11 mouse cellular contexts compared by ENCODE assay signal in the genomic region with DNA sequence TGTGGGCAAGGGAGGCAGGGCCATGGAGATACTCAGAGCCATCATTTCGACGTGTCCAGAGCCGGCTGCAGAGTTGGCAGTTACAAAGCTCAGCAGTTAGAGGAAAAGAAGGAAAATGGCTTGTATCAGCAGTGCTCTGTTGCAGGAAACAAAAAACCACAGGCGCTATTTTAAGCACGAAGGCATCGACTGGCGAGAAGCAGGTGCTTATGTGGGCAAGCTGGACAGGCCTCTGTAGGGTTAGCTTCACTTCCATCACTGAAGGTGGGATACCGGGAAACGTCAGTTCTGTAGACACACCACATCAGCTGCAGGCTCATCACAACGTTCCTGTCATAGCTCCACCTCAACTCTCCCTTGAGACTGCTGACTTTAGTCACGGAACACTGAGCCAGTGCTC.
A peak's percentile ranks its signal among the peaks of the same experiment; 100 is the strongest.
DNase-seq lines count a peak whose midpoint lies in the region; ATAC-seq lines count a peak whose summit lies in the region.
"Had no signal": no experiment of that assay in that cellular context is flagged by ENCODE, and none has a peak within 500 bp of the region (broad histone marks: within the 10 kb centered on the region; RNA-seq: fewer than 3 reads in every experiment).

No protein-coding gene starts in this region.

- no peak overlapping the region for H3K9ac ChIP-seq in embryonic facial prominence, embryonic 15.5 days
- no peak overlapping the region for H3K9ac ChIP-seq in midbrain, embryonic 16.5 days (ENCODE audit: low read depth, low read length)

- H3K27me3 ChIP-seq in embryonic facial prominence, embryonic 15.5 days = no peaks in the 10 kb centered on the region
- no peaks in the 10 kb centered on the region for H3K27me3 ChIP-seq in midbrain, embryonic 16.5 days (ENCODE audit: control insufficient read depth, insufficient read depth, low read depth, low read length)

- H3K36me3 ChIP-seq in embryonic facial prominence, embryonic 15.5 days = 0 out of 2 replicates have a peak, but pooled peaks cover 4% of the 10 kb centered on the region
- no peaks in the 10 kb centered on the region for H3K36me3 ChIP-seq in midbrain, embryonic 16.5 days (ENCODE audit: control insufficient read depth, insufficient read depth, low read length)

- no peaks in the 10 kb centered on the region for H3K9me3 ChIP-seq in embryonic facial prominence, embryonic 15.5 days (replicated peaks)
- H3K9me3 ChIP-seq in midbrain, embryonic 16.5 days (replicated peaks; ENCODE audit: control insufficient read depth, low read length, poor library complexity, severe bottlenecking) = no peaks in the 10 kb centered on the region

- H3K27ac ChIP-seq in embryonic facial prominence, embryonic 15.5 days (replicated peaks) = 0 out of 2 replicates have a peak overlapping the region, but pooled peaks have one; percentile 8
- H3K27ac ChIP-seq in midbrain, embryonic 16.5 days (ENCODE audit: low read length) = no peak overlapping the region

- H3K4me3 ChIP-seq in embryonic facial prominence, embryonic 15.5 days (replicated peaks) = no peak overlapping the region
- no peak overlapping the region for H3K4me3 ChIP-seq in midbrain, embryonic 16.5 days (ENCODE audit: low read depth, low read length)

- H3K4me2 ChIP-seq in embryonic facial prominence, embryonic 15.5 days (replicated peaks) = no peak overlapping the region
- H3K4me2 ChIP-seq in midbrain, embryonic 16.5 days (ENCODE audit: low read length) = no peak overlapping the region

- H3K4me1 ChIP-seq in embryonic facial prominence, embryonic 15.5 days = peaks cover 8% of the 10 kb centered on the region; the same call in 1 of the 2 replicates
- no peaks in the 10 kb centered on the region for H3K4me1 ChIP-seq in midbrain, embryonic 16.5 days (ENCODE audit: control insufficient read depth, insufficient read depth, low read length)

- intact Hi-C loops in heart, postnatal 10 days (cut with DNase I) = no loop called here

- 57% methylated on average over 11 of the region's 11 CpGs for WGBS in embryonic facial prominence, embryonic 15.5 days
- 83% methylated on average over 11 of the region's 11 CpGs for WGBS in midbrain, embryonic 16.5 days

- DNase-seq in heart, postnatal 10 days = peak; percentile 33 to 35
- no peak for DNase-seq in heart, postnatal 4 days
- DNase-seq in B cell, adult 2 months = peak; percentile 36 to 42
- DNase-seq in spleen, postnatal 10 days (ENCODE audit: low spot score in 2 of 2) = peak; percentile 24 to 35
- no peak for DNase-seq in cerebellum, postnatal 10 days
- no peak for DNase-seq in urinary bladder, postnatal 14 days (ENCODE audit: low spot score)
- DNase-seq: adrenal gland, postnatal 14 days had no signal

- no peak for ATAC-seq in embryonic facial prominence, embryonic 15.5 days (ENCODE audit: insufficient number of reproducible peaks, low FRiP score, low TSS enrichment, low read depth)
- no peak for ATAC-seq in midbrain, embryonic 16.5 days
- ATAC-seq: forebrain, embryonic 14.5 days; intestine, embryonic 16.5 days had no signal

Comparison
In these comparisons a context has a peak if more than half of its experiments do, and no peak if none do; other contexts are left out.
1. DNase-seq: peak in heart, postnatal 10 days (2 of 2), B cell, adult 2 months (2 of 2) and spleen, postnatal 10 days (2 of 2); none in heart, postnatal 4 days (single experiment), cerebellum, postnatal 10 days (0 of 2) and urinary bladder, postnatal 14 days (single experiment).